Mouse (Mus musculus): ENCODE data around the gene Prune2. TPM values are rescaled to one million over a fixed set of nuclear protein-coding genes. Genes with fewer than 3 reads are reported as not detected.

Gene Prune2
- polyA plus RNA-seq, 1 experiment from 2014 or later = 1.9 TPM

GRCm38 (mm10) chr19:17240170-17241077, 284.5 kb downstream of the Prune2 start:
- no peaks in the 10 kb centered on the region for H3K27me3 ChIP-seq (replicated peaks; ENCODE audit: low read depth, poor library complexity, severe bottlenecking)
- DNase-seq (ENCODE audit: low spot score) = no peak
- 87% methylated on average over 7 of the region's 7 CpGs for WGBS
- peaks cover 3% of the 10 kb centered on the region; the same call in 1 of the 2 replicates for H3K4me1 ChIP-seq
- H3K9me3 ChIP-seq = no peaks in the 10 kb centered on the region
- no peak overlapping the region for H3K4me3 ChIP-seq
- no peaks in the 10 kb centered on the region for H3K36me3 ChIP-seq (replicated peaks)
- no peak overlapping the region for H3K27ac ChIP-seq (replicated peaks)

DNA sequence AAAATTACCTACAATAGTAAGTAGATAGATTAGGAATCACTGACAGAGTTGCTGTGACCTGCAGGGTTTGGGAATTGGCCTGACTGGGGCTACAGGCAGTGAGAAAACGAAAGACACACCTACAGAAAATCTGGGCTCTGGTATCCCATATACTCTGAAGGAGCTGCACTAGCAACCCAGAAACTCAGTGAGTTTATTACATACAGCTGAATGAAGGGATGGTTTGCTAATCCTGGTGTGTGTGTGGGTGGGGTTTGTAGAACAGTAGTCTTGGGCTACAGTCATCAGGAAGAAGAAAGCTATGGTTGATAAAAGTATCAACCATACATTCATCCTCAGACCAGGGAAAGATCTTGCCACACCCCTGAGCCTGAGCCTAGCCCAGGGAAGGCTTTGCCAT, 285.3 kb downstream of the Prune2 start:
- H3K36me3 ChIP-seq (replicated peaks) = no peaks in the 10 kb centered on the region
- 89% methylated on average over 1 of the region's 1 CpGs for WGBS
- H3K4me3 ChIP-seq = no peak overlapping the region
- H3K27me3 ChIP-seq (replicated peaks; ENCODE audit: low read depth, poor library complexity, severe bottlenecking) = no peaks in the 10 kb centered on the region
- peaks cover 3% of the 10 kb centered on the region; the same call in 1 of the 2 replicates for H3K4me1 ChIP-seq
- H3K27ac ChIP-seq (replicated peaks) = no peak overlapping the region
- H3K9me3 ChIP-seq = no peaks in the 10 kb centered on the region
- DNase-seq (ENCODE audit: low spot score) = no peak

GRCm38 (mm10) chr19:17242962-17243361, 287.0 kb downstream of the Prune2 start:
- no peak overlapping the region for H3K4me3 ChIP-seq
- 81% methylated on average over 5 of the region's 5 CpGs for WGBS
- no peaks in the 10 kb centered on the region for H3K36me3 ChIP-seq (replicated peaks)
- peaks cover 3% of the 10 kb centered on the region; the same call in 1 of the 2 replicates for H3K4me1 ChIP-seq
- no peaks in the 10 kb centered on the region for H3K9me3 ChIP-seq
- H3K27ac ChIP-seq (replicated peaks) = no peak overlapping the region
- H3K27me3 ChIP-seq (replicated peaks; ENCODE audit: low read depth, poor library complexity, severe bottlenecking) = no peaks in the 10 kb centered on the region
- DNase-seq (ENCODE audit: low spot score) = no peak

DNA sequence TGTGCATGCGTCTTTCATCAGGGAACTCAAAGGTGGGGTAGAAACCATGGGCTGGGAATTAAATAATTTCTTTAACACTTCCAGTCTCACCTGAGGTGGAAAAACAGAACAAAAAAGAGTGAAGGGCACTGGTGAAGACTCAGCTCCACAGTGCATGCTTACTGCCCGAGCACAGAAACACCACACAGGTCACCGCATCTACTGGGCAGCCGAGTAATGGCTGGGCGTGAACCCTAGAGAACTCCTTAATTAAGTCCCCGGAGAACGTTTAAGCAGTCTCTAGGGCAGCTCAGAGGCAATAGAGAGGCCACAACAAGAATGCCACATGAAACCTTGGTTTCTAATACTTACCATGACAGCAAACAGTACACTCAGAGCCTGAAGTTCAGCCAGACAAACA, 288.6 kb downstream of the Prune2 start:
- 77% methylated on average over 7 of the region's 7 CpGs for WGBS
- H3K36me3 ChIP-seq (replicated peaks) = no peaks in the 10 kb centered on the region
- DNase-seq (ENCODE audit: low spot score) = no peak
- H3K27ac ChIP-seq (replicated peaks) = no peak overlapping the region
- H3K27me3 ChIP-seq (replicated peaks; ENCODE audit: low read depth, poor library complexity, severe bottlenecking) = no peaks in the 10 kb centered on the region
- H3K9me3 ChIP-seq = no peaks in the 10 kb centered on the region
- no peak overlapping the region for H3K4me3 ChIP-seq
- peaks cover 3% of the 10 kb centered on the region; the same call in 1 of the 2 replicates for H3K4me1 ChIP-seq

GRCm38 (mm10) chr19:17247352-17247925, 291.5 kb downstream of the Prune2 start:
- H3K36me3 ChIP-seq (replicated peaks) = no peaks in the 10 kb centered on the region
- WGBS = 90% methylated on average over 8 of the region's 8 CpGs
- H3K9me3 ChIP-seq = no peaks in the 10 kb centered on the region
- H3K27me3 ChIP-seq (replicated peaks; ENCODE audit: low read depth, poor library complexity, severe bottlenecking) = no peaks in the 10 kb centered on the region
- no peak overlapping the region for H3K27ac ChIP-seq (replicated peaks)
- DNase-seq (ENCODE audit: low spot score) = no peak
- peaks cover 3% of the 10 kb centered on the region; the same call in 1 of the 2 replicates for H3K4me1 ChIP-seq
- H3K4me3 ChIP-seq = no peak overlapping the region

DNA sequence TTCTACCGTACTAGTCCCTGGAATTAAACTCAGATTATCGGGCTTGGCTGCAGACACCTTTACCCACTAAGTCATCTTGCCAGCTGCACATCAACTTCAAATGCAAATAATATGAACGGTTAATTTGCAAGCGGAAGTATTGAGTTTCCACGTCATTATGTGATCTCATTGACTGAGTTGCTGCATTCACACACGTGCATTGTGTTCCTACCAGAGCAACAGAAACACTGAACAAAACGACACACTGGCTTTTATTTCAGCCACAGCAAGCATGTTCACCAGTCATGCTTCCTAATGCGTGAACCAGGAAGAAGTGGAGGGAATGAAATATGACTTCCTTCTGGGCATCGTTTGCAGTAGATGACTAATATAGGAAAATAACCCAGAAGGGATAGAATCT, 293.8 kb downstream of the Prune2 start:
- DNase-seq (ENCODE audit: low spot score) = no peak
- no peaks in the 10 kb centered on the region for H3K9me3 ChIP-seq
- 89% methylated on average over 9 of the region's 9 CpGs for WGBS

GRCm38 (mm10) chr19:17250801-17251200, 294.9 kb downstream of the Prune2 start:
- no peak for DNase-seq (ENCODE audit: low spot score)
- Histone ChIP-seq H3K27me3 (replicated peaks; ENCODE audit: low read depth, poor library complexity, severe bottlenecking) (no peaks in the 10 kb centered on the region), H3K4me3 (no peak overlapping the region), H3K36me3 (replicated peaks) (no peaks in the 10 kb centered on the region), H3K27ac (replicated peaks) (no peak overlapping the region), H3K4me1 (peaks cover 3% of the 10 kb centered on the region; the same call in 1 of the 2 replicates), H3K9me3 (no peaks in the 10 kb centered on the region)
- WGBS = 87% methylated on average over 7 of the region's 7 CpGs

More for the DNA sequence above, 293.8 kb downstream of the Prune2 start:
- Histone ChIP-seq H3K36me3 (replicated peaks) (no peaks in the 10 kb centered on the region), H3K4me3 (no peak overlapping the region), H3K27ac (replicated peaks) (no peak overlapping the region), H3K27me3 (replicated peaks; ENCODE audit: low read depth, poor library complexity, severe bottlenecking) (no peaks in the 10 kb centered on the region), H3K4me1 (peaks cover 4% of the 10 kb centered on the region; the same call in 1 of the 2 replicates)

DNA sequence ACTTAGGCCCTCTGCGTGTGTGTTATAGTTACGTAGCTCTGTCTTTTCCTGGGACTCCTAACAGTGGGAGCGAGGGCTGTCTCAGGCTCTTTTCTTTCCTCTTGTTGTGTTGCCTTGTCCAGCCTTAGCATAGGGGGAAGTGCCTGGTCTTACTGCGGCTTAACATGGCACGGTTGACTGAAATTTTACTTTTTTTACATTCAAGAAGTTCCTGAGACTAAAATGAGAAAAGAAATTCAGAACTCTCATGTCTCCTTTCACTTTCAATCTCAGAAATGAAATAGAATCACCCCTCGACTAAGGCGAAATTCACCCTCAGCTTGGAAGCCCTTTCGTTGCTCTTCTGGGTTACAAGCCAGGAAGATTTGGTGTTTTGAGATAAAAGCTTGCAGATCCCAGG, 295.5 kb downstream of the Prune2 start:
- no peaks in the 10 kb centered on the region for H3K36me3 ChIP-seq (replicated peaks)
- H3K27ac ChIP-seq (replicated peaks) = no peak overlapping the region
- 86% methylated on average over 8 of the region's 8 CpGs for WGBS
- H3K9me3 ChIP-seq = no peaks in the 10 kb centered on the region
- peaks cover 3% of the 10 kb centered on the region; the same call in 1 of the 2 replicates for H3K4me1 ChIP-seq
- H3K27me3 ChIP-seq (replicated peaks; ENCODE audit: low read depth, poor library complexity, severe bottlenecking) = no peaks in the 10 kb centered on the region
- no peak overlapping the region for H3K4me3 ChIP-seq
- DNase-seq (ENCODE audit: low spot score) = no peak

- no peak for DNase-seq (ENCODE audit: low spot score)
- Histone ChIP-seq H3K36me3 (replicated peaks) (no peaks in the 10 kb centered on the region), H3K4me1 (peaks cover 3% of the 10 kb centered on the region; the same call in 1 of the 2 replicates), H3K27ac (replicated peaks) (no peak overlapping the region), H3K9me3 (no peaks in the 10 kb centered on the region), H3K4me3 (no peak overlapping the region), H3K27me3 (replicated peaks; ENCODE audit: low read depth, poor library complexity, severe bottlenecking) (no peaks in the 10 kb centered on the region)
- 64% methylated on average over 3 of the region's 3 CpGs for WGBS
Measured at GRCm38 (mm10) chr19:17252845-17253244, 296.9 kb downstream of the Prune2 start.

- Histone ChIP-seq H3K4me3 (no peak overlapping the region), H3K9me3 (no peaks in the 10 kb centered on the region), H3K27ac (replicated peaks) (no peak overlapping the region), H3K27me3 (replicated peaks; ENCODE audit: low read depth, poor library complexity, severe bottlenecking) (no peaks in the 10 kb centered on the region), H3K36me3 (replicated peaks) (no peaks in the 10 kb centered on the region), H3K4me1 (peaks cover 3% of the 10 kb centered on the region; the same call in 1 of the 2 replicates)
- WGBS = 72% methylated on average over 4 of the region's 4 CpGs
- no peak for DNase-seq (ENCODE audit: low spot score)
Measured at GRCm38 (mm10) chr19:17255511-17255910, 299.6 kb downstream of the Prune2 start.

- Histone ChIP-seq H3K4me3 (no peak overlapping the region), H3K27me3 (replicated peaks; ENCODE audit: low read depth, poor library complexity, severe bottlenecking) (no peaks in the 10 kb centered on the region), H3K27ac (replicated peaks) (no peak overlapping the region), H3K4me1 (peaks cover 3% of the 10 kb centered on the region; the same call in 1 of the 2 replicates), H3K9me3 (no peaks in the 10 kb centered on the region), H3K36me3 (replicated peaks) (no peaks in the 10 kb centered on the region)
- WGBS = 83% methylated on average over 8 of the region's 8 CpGs
- DNase-seq (ENCODE audit: low spot score) = no peak
Measured at GRCm38 (mm10) chr19:17256388-17256787, 300.5 kb downstream of the Prune2 start.

DNA sequence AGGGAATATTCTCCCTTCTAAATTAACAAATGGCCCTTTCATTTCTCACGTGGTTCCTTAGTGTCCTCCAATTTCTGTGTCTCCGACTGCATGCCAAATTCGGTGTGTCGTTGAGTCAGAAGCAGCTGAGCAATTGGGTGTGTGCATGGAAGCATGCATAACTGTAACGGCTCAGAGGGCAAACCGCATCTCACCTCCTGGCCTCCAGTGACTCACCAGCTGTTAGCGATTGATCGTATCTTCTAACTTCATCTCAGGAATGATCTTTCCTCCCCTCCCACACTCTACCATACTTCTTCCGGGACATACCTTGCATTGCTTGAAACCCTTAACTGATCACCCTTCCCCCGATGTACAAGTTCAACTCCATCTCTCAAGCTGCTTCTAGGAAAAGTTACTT, 300.9 kb downstream of the Prune2 start:
- Histone ChIP-seq H3K36me3 (replicated peaks) (no peaks in the 10 kb centered on the region), H3K4me1 (peaks cover 3% of the 10 kb centered on the region; the same call in 1 of the 2 replicates), H3K4me3 (no peak overlapping the region), H3K27ac (replicated peaks) (no peak overlapping the region), H3K27me3 (replicated peaks; ENCODE audit: low read depth, poor library complexity, severe bottlenecking) (no peaks in the 10 kb centered on the region), H3K9me3 (no peaks in the 10 kb centered on the region)
- 86% methylated on average over 10 of the region's 10 CpGs for WGBS
- no peak for DNase-seq (ENCODE audit: low spot score)

DNA sequence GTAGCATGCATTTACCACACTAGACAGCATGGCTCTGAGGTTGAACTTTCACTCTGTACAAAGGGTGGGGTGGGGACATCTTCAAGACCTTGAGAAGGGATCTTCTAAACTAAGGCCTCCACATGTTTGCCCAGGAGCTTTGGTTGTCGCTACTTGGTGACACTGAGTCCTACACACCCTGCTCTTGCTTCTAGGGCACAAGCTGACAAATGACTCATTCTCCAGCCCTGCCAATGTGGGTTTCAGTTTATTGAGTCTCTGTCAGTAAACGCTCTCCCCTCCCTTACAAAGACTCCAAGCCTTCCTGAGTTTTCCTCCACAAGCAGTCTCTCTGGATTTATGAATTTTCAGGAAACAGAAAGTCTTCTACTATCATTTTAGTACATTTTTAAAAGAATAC, 307.3 kb downstream of the Prune2 start:
- Histone ChIP-seq H3K9me3 (no peaks in the 10 kb centered on the region), H3K36me3 (replicated peaks) (no peaks in the 10 kb centered on the region), H3K4me1 (no peaks in the 10 kb centered on the region), H3K27ac (replicated peaks) (no peak overlapping the region), H3K4me3 (no peak overlapping the region), H3K27me3 (replicated peaks; ENCODE audit: low read depth, poor library complexity, severe bottlenecking) (no peaks in the 10 kb centered on the region)
- 94% methylated on average over 2 of the region's 2 CpGs for WGBS
- DNase-seq (ENCODE audit: low spot score) = no peak
